Mouse (Mus musculus): ENCODE measurements around the gene Fam173b. TPM values are rescaled to one million over a fixed set of nuclear protein-coding genes. Genes with fewer than 3 reads are reported as not detected.
A peak's percentile ranks its signal among the peaks of the same experiment; 100 is the strongest.

Gene Fam173b
- total RNA-seq, 2 experiments from 2014 or later, result 11.4 to 12.0 TPM

DNA sequence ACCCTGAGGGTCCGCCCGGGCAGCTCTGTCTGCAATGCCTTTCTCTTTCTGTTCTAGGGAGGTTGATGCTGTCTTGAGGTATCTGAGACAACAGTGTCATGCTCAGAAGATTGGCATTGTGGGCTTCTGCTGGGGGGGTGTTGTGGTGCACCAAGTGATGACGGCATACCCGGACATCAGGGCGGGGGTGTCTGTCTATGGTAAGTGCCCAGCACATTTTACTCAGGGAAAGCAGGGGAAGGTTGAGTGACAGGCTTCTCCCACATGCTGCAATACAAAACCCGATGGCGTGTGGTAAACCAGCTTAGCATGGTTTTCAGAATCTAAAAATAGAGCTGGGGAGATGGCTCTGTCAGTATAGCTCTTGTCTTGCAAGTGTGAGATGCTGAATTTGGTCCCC, 16.4 kb upstream of the Fam173b start:
- no peak for DNase-seq
- intact Hi-C loops (cut with DNase I), result loop anchor here (5.0 kb wide), 3 partner anchors 68 to 268 kb away; no protein-coding TSS in a partner anchor

DNA sequence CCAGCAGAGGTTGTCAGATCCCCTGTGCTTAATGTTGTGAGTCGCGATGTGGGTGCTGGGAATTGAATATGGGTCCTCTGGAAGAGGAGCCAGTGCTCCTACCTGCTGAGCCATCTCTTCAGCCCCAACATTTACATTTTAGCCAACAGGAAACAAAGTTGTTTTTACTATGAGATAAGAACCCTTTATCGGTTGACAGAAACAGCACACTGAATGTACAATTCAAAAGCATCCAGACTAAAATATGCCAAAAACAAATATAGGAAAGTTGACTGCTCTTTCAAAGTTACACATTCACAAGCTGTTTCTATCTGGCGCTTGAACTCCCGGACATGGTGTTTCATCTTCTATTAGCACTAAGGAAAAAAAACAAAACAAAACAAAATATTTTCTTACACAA, 15.6 kb upstream of the Fam173b start:
- DNase-seq, result no peak
- intact Hi-C loops (cut with DNase I), result loop anchor here (5.0 kb wide), 3 partner anchors 69 to 269 kb away; no protein-coding TSS in a partner anchor

DNA sequence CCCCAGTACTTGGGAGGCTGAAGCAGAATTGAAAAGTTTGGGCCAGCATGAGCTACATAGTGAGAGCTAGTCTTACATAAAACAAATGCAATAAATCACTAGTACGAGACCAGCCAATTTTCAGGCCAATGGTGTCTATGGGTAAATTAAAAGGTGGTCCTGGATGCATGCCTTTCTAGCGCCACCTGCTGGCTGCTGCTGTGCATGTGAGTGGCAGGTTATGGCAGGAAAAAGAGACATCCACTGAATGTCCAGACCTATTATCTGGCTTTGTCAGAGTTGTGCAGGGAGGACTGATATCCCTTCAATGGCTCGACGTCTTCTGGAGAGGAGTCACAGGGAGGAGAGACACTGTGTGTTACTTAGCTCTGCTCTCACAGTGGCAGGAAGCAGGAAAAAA, 15.1 kb upstream of the Fam173b start:
- intact Hi-C loops (cut with DNase I), result loop anchor here (5.0 kb wide), 3 partner anchors 69 to 269 kb away; no protein-coding TSS in a partner anchor
- DNase-seq, result peak; percentile 81 to 83

DNA sequence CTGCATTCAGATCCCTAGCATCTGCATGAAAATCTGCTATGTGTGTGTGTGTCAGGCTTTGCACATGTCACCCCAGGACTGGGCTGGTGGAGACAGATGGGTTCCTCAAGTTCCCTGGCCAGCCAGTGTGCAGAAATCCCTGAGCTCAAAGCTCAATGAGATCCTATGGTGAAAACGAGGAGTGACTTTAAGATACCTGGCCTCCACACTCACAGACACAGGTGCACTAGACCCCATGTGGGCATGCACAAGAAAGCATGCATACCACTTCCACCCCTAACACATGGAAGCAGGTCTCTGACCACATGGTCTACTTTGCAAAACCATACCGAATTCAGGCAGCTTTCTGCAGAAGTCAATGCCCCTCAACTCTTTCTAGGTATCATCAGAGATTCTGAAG, 13.9 kb upstream of the Fam173b start:
- intact Hi-C loops (cut with DNase I), result loop anchor here (5.0 kb wide), 3 partner anchors 70 to 270 kb away; no protein-coding TSS in a partner anchor
- DNase-seq, result no peak

DNA sequence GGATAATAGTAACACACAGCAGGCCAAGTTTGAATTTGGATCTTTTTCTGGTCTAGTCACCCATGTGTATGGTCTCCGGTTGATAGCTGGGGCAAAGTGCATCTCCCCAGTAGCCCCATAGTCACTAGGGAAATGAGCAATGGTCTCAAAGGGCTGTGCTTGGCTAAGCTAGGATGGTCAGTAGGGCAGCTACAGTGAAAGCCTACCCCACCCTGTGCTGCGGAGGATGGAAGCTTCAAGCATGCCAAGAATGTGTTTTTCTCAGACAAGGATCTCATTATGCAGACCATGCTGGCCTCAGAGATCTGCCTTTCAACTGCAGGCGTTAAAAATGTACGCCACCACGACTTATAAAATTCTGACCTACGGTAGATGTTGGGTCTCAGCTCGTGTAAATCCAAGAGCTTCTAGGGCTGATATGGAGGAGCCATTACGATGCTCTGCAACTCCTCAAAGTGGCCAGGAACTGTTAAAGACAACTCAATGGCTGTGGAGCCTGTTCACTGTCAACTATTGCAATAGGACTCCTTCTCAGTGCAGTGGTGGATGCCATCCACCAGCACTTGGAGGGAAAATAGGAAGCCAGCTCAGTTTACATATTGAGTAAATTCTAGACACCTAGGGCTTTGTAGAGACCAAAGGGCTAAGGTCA, 12.5 kb upstream of the Fam173b start:
- intact Hi-C loops (cut with DNase I), result loop anchor here (5.0 kb wide), 3 partner anchors 72 to 272 kb away; no protein-coding TSS in a partner anchor

DNA sequence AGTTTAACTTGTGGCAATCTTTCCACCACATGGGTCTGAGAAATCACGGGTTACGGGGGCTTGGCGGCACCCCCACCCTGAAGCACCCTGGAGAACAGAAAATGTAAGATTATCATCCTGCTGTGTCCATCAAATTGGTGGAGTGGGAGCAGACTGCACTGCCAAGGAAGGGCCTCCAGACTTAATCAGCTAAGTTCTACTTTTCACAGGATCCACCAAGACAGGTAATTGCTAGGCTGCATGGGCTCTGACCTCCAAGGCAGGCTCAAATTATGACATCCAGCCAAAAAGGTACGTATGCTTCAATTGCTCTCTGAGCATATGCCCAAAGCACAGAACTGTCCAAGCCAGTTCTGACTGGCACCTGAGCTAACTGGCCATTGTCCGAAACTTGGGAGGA, 11.5 kb upstream of the Fam173b start:
- no peak for DNase-seq
- intact Hi-C loops (cut with DNase I), result no loop called here

More for the DNA sequence above, 12.5 kb upstream of the Fam173b start:
- DNase-seq, result no peak

DNA sequence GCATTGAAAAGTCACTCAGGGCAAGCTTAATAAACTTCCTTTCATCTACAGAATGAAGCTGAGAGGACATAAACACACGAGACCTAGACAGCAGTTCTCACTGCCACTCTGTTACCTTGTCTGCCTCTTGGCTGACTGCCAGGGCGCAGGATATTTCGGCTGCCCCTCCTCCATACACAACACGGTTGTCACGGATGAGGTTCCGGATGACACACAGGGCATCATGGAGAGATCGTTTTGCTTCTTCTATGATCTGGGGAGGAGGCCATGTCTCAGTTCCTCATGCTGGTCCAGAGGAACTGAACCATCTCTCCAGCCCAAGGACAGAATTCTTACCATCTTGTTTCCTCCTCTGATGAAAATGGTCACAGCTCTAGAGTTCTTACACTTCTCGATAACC, 9.1 kb upstream of the Fam173b start:
- intact Hi-C loops (cut with DNase I), result no loop called here
- no peak for DNase-seq

DNA sequence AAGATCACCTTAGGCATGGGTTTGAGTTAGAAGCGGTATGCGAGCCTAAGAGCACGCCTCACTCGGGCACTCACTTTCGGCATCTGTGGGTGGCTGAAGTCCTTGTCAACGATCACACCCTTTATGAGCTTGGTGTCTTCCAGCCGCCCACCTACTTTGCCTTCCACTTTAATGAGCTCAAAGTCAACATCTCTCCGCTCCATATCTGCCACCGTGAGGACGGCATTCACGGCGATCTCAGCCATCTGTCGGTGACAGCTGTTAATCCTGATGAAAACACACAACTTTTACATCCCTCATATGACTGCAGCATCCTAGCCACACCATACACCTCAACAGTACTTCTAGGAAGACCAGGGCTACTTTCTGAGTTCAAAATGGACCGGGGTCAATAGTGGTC, 7.4 kb upstream of the Fam173b start:
- no peak for DNase-seq
- intact Hi-C loops (cut with DNase I), result no loop called here

DNA sequence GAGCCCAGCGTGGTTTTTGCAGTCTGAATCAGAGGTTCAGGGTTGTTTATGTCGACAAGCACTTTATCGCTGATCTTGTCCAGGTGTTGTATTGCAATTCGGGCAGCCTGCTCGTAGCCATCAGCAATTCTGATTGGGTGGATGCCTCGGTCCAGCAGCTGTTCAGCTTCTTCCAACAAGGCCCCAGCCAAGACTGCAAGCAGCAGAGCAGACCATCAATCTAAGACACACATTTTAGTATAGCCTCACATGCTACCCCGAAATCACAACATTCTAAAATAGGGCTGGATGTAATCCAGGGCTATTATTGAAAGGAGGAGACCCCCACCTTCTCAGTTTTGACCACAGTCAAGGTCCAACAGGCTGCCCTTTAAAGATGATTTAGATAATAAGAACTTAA, 6.0 kb upstream of the Fam173b start:
- DNase-seq, result no peak
- intact Hi-C loops (cut with DNase I), result no loop called here

DNA sequence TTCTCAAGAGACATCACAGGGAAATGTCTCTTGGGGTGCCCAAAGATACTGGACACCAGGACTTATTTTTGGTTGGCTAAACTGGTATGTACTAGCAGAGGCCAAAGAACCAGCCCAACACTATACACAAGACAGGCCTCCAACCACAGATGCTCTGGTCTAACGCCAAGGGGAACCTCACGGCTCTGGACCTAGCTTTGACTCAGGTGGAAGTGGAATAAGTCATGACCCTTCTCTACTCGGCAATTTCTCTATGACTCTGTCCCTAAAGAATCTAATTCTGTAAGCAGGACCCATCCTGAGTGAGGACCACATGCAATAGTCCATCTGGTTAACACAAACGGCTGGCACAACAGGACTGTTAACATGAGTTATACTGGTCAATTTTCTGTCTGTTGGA, 1.8 kb upstream of the Fam173b start:
- intact Hi-C loops (cut with DNase I), result no loop called here

DNA sequence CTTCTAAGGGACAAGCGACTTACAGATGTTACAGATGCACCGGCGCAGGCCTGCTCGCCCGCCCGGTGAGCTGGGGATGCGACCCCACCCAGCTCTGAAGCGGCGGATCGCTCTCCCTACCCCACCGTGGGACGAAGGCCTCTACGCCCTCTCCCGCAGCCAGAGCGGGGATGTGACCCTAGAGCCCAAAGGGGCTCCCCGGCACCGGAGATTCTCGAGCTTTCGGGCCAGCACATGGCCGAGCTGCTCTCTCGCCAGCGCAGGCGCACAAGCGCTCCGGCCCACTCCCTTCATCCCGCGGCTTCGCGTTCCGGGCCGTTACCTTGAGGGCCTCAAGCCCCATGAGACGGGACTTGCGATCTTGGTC, 390 bp upstream of the Fam173b start:
- no peak for DNase-seq
- intact Hi-C loops (cut with DNase I), result no loop called here

More for the DNA sequence above, 1.8 kb upstream of the Fam173b start:
- no peak for DNase-seq

DNA sequence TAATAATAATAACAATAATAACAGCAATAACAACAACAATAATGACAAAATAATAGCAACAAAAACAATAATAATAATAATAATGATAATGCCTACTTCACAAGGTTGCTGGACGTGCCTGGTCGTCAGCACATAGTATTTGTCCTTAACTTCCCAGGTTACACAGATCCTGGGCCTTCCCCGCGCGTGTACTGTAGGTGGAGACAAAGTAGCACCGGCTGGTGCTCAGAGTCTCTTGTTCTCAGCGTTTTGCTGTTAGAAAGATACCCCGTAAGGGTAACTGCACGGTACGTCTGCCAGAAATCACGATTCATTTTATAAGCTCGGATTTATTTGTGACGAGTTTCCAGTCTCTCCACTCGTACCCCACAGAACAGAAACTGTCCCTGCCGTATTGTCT, 774 bp downstream of the Fam173b start:
- intact Hi-C loops (cut with DNase I), result no loop called here
- DNase-seq, result no peak

DNA sequence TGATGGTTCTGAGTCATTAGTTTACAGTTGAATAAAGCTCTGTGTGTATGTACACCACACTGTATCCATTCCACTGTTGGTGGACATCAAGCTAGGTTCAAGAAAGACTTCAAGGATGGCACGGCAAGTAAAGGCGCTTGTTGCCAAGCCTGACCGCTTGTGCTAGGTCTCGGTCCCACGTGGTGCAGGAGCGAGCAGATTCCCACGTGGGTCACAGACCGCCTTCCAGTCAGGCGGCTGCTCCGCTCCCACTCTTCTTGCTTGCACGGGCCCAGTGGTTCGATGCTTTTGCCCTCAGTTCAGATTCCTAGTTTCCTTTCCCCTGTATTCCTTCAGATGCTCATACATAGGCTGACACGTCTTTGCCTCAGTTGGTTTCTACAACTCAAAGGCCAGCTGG, 1.5 kb downstream of the Fam173b start:
- intact Hi-C loops (cut with DNase I), result no loop called here
- DNase-seq, result no peak

DNA sequence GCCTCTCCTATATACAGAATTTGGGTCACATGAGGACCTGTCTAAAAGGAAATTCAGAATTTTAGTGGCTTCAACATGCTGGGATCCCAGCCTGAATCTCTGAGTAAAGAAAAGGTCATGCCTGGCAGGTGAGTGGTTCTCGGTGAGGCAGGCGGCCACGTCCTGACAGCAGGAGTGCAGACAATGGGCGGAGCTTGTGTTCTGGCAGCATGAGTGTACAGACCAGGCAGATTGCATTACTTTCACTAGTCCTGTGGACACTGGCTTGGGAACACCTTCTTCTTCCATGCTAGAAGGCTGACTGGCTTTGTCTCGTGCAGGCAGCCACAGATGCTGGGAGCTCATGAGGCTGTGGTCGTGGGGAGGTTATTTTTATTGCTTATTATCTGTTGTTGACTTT, 5.2 kb downstream of the Fam173b start:
- intact Hi-C loops (cut with DNase I), result no loop called here
- no peak for DNase-seq

DNA sequence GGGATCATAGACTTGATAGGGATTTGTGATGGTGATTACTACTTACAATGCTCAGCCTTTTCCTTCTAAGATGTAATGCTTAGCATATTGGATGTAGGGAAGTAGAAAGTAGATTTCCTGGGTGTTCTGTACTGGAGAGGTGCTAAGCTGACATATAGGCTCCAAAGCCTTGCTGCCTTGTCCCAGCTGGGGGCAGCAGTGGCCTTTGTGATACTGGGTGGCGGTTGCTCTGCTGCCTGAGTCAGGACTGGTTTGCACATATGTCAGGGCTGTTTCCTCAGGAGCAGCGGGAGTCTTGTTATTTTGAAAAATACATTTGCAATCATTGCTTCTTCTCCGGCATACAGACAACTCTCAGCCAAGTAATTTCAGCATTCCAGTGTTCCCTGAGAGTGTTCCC, 9.4 kb downstream of the Fam173b start:
- intact Hi-C loops (cut with DNase I), result no loop called here
- no peak for DNase-seq

DNA sequence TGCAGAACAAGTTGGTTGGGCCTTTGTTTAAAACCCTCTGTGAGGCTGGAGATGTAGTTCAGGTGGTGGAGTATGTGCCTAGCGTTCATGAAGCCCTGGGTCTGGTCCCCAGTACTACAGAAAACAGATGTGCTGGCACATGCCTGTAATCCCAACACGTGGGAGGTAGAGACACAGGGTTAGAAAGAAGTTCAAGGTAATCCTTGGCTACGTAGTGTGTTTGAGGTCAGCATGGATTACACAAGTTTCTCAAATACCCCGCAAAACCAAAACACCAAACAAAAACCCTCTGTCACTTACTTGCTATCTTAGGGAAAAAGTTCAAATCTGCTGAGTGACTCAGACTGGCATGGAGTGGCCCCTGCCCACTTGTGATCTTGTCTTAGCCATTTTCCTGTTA, 10.3 kb downstream of the Fam173b start:
- intact Hi-C loops (cut with DNase I), result no loop called here
- no peak for DNase-seq

DNA sequence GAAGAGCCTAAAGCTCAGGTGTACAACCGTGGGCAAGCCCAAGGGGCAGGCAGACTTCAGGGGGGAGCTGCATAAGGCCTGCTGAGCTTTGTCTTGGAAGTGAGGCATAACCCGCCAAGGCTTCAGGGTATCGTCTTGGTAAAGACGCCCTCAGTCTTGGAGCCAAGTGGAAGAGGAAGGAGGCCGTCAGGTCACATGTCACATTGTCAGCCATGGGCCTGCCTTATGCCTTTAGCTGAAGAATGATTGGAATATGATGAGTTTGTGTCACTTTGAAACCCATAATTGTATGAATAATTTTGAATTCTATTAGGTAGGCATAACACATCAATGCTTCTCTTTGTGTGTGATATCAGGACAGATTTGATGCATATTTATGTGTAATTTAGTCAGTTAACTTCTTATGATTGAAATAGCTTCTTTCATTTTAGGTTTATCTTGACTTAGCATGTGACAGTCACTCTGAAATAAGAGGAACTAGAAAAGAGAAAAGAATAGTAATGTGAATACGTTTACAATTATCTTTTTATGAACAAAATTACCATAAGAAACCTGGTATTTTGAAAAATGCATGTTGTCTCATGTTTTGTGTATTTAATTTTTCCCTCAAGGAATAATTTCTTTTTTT, 12.3 kb downstream of the Fam173b start:
- no peak for DNase-seq
- intact Hi-C loops (cut with DNase I), result no loop called here

DNA sequence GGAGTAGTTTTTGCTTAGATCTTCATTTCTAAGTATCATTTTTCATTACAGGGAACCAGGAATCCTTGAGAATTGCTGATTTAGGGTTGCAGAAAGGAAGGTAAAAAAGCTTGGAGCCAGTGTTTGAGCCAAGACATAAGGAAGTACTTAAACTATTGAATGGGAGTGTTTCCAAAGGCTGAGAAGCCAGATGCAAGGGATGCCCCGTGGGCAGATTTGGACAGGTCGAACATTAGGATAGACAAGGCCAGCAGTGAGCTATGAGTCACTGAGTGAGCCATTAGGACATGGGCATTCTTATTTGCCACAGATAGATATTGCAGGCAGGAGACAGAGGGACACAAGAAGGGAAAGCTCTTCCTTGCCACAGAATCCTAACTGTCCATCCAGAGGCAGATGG, 13.0 kb downstream of the Fam173b start:
- intact Hi-C loops (cut with DNase I), result no loop called here
- no peak for DNase-seq

DNA sequence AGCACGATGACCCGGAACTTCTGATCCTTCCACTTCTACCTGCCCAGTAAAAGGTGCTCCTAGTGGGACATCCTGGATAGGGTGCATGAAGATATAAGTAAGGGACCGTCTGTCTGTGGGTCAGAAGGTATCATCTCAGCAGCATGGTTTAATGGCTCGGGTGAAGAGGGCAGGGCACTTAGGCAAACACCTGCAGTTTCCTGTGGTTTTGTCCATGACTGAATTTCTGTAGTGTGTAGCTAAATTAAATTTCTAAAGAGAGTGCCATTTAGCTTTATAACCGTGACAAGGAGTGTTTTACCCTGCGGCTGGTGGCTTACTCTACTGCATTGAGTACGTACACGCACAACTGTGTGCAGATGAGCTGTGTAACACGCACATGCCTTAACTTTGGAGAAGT, 15.6 kb downstream of the Fam173b start:
- intact Hi-C loops (cut with DNase I), result no loop called here

DNA sequence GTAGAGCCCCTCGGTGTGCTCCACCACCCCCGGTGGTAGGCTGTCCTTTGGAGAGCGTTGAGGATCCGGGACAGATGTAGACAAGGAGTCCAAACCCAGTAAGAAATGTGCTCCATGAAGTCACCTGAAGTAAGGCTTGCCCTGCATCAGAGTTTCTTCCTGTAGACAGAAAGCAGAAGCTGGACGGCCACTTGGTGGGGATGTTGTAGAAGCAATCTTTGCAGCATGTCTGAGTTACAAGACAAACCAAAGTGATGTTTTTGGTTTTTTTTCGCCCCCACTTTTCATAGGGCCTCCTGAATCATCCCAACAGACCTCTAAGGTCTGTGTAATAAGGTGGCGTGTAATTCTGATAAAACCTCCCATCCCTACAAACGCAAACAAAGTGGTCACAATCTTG, 17.9 kb downstream of the Fam173b start:
- intact Hi-C loops (cut with DNase I), result no loop called here
- DNase-seq, result no peak

More for the DNA sequence above, 15.6 kb downstream of the Fam173b start:
- DNase-seq, result no peak

DNA sequence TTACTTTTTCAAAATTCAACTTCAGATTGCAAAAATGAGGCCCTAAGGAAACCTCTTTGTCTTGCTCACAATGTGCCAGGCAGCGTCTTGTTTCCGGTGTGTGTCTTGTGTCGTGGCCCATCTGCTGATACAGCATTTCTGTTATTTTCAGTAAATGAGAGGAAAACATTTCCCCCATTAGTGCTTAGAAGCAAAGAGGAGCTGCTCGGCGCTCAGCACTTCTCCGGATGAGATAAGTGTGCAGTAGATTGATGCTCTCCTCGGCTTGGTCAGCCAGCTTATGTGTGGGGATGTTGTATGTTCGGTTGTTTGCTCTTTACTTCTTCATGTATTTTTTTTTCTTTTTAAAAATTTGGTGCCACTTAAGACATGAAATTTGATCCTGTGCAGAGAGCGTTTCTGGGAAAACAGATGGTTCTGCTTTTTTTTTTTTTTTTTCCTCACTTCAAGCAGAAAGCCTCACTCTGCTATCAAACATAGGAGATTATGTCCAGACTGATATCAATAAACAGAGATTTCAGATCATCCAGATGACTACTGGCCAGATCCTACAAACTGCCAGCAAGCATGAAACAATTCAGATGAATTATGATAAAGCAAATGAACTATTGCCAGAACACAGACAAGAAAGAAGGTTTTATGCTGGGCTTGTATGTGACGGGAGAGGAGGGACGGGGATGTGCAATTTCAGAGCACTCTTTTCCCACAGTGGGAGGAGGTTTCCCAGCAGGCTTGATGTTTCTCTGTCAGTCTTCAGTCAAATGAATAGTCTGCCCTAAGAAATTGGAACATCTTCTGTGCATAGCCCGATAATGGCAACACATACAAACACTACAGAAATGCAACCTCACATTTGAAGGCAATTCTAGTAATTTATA, 25.9 kb downstream of the Fam173b start:
- intact Hi-C loops (cut with DNase I), result no loop called here
- no peak for DNase-seq

All from gastrocnemius, postnatal 36 days (tissue).